Mouse (Mus musculus) heart, postnatal 0 days (tissue): Measurements from ENCODE around the gene Arl6ip4. TPM values are rescaled to one million over a fixed set of nuclear protein-coding genes. Genes with fewer than 3 reads are reported as not detected.

Experiments
- ATAC-seq: fragments of 200-750 bp; cut with Nextera tagmentation; 2 replicates; pipeline ENCODE4 v1.8.0; 2017; ENCODE audit warnings: low read depth, moderate number of reproducible peaks, moderate library complexity; ENCODE audit not compliant: insufficient read depth
- DNase-seq: peaks from one replicate; pipeline ENCODE4 v3.0.0-alpha.2; 2016; ENCODE audit warnings: low spot score
- H3K27ac ChIP-seq: fragments of 300-500 bp; sonication (generic); 2 replicates; pipeline ENCODE4 v1.5.1; 2014; ENCODE audit warnings: low read depth, mild to moderate bottlenecking
- H3K27me3 ChIP-seq: fragments of 300-500 bp; sonication (generic); 2 replicates; pipeline ENCODE4 v1.6.1; 2014; ENCODE audit warnings: low read length, mixed read lengths; ENCODE audit not compliant: control insufficient read depth, insufficient read depth
- H3K36me3 ChIP-seq: fragments of 300-500 bp; sonication (generic); replicated peaks from 2 replicates; pipeline ENCODE4 v1.6.1; 2014; ENCODE audit warnings: low read length, mixed read lengths; ENCODE audit not compliant: control insufficient read depth, insufficient read depth
- H3K4me1 ChIP-seq: fragments of 300-500 bp; sonication (generic); 2 replicates; pipeline ENCODE4 v1.6.1; 2014; ENCODE audit warnings: antibody characterized with exemption; ENCODE audit not compliant: control insufficient read depth, insufficient read depth
- H3K4me2 ChIP-seq: fragments of 300-500 bp; sonication (generic); 2 replicates; pipeline ENCODE4 v1.6.1; 2014; ENCODE audit warnings: low read depth, mild to moderate bottlenecking, low read length, moderate library complexity
- H3K4me3 ChIP-seq: fragments of 300-500 bp; sonication (generic); 2 replicates; pipeline ENCODE4 v1.5.1; 2014; ENCODE audit warnings: low read depth, low read length
- H3K9ac ChIP-seq: fragments of 300-500 bp; sonication (generic); replicated peaks from 2 replicates; pipeline ENCODE4 v1.6.1; 2014; ENCODE audit warnings: low read depth, low read length, mixed read lengths
- H3K9me3 ChIP-seq: fragments of 300-500 bp; sonication (generic); replicated peaks from 2 replicates; pipeline ENCODE4 v1.6.1; 2016; ENCODE audit warnings: low read length; ENCODE audit not compliant: control insufficient read depth
- CTCF ChIP-seq: IDR thresholded peaks from 2 replicates; pipeline ENCODE4 v1.5.1; 2016; ENCODE audit warnings: antibody characterized with exemption, control low read depth, low read depth
- EP300 ChIP-seq: IDR thresholded peaks from 2 replicates; pipeline ENCODE4 v1.6.1; 2016; ENCODE audit warnings: antibody characterized with exemption, low read depth
- WGBS: fragments of 180-500 bp; shearing (Covaris S2); extraction: QIAGEN DNeasy Blood & Tissue Kit; methylation state at CpG from one replicate; pipeline ENCODE4 v1.1.7; 2014; 5-methylcytosine and 5-hydroxymethylcytosine counted together
- polyA plus RNA-seq: library from polyadenylated mRNA; unstranded; fragments of >200 nt; fragmentation: Nextera tagmentation; extraction: Ambion mirVana; gene quantifications from 2 replicates; pipeline ENCODE4 v1.2.1, GENCODE M21; 2015
- total RNA-seq: library from RNA; depleted of rRNA; stranded (reverse); fragments of >200 nt; gene quantifications from 2 replicates; pipeline ENCODE4 v1.2.3, GENCODE M21; 2014; ENCODE audit warnings: low replicate concordance

The Arl6ip4 gene
- total and polyA plus RNA-seq, 2 experiments from 2014 or later: 18.0 to 76.9 TPM

DNA sequence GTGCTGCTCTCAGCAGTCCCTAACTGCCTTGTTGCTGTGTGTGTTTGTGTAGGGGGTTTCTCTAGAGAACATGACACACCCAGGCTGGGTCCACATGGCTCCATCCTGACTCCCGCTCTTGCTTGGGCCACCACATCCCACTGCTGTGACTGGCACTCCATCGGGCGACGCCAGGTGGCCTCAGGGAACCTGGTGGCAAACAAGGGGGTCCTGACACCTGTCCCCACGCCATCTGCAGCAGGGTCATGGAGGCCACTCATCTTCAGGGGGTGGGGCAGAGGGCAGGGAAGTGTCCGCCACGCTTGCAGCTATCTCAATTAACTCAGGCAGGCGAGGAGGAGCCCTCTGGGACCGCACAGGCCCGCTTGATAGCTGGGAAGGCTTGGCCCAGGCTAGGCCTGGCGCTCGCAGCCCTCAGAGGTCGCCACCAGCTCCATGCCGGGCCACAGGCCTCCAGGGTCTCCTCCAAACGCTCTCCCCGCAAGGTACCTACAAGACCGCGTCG is 20.8 kb upstream of the Arl6ip4 start:
- H3K4me1 ChIP-seq: peaks cover 11% of the 10 kb centered on the region; the same call in 1 of the 2 replicates
- no peaks in the 10 kb centered on the region for H3K27me3 ChIP-seq
- peak overlapping the region; percentile 46 for H3K4me3 ChIP-seq
- 19% methylated on average over 19 of the region's 19 CpGs for WGBS
- no peaks in the 10 kb centered on the region for H3K9me3 ChIP-seq
- DNase-seq (no peak), ATAC-seq (peak; percentile 36)
- H3K27ac ChIP-seq: no peak overlapping the region
- peak overlapping the region; percentile 38 for H3K9ac ChIP-seq
- no peaks in the 10 kb centered on the region for H3K36me3 ChIP-seq
- peak overlapping the region; percentile 67 for H3K4me2 ChIP-seq
- TF ChIP-seq EP300 (no peak), CTCF (no peak)

DNA sequence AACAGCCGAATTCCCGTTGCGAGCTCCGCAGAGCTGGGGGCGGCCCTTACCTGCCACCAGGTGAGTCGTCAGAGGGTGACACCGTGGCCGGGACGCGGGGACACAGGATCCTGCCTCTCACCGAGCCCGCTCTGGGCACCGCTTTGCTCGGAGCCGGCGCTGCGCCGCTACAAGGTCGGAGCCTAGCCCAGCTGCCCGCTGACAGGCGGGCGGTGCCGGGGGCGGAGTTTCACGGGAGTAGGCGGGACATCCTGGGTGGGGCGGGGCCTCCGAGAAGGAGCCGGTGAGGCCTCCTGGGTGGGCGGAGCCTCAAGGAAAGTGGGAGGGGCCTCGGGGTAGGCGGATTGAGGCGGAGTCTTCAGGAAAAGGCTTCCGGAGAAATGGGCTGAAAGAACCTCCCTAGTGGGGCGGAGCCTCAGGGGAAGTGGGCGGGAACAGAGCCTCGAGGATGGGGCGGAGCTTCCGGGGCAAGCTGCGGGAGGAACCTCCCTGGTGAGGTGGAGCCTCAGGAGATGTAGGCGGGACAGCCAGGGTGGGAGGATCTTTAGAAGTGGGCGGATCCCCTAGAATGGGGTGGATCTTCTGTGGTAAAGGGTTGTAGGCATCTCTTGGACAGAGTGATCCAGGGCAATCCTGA is 20.2 kb upstream of the Arl6ip4 start, which contains the start of gene Abcb9:
TSS of gene Abcb9 (minus strand) at position 203 of the 637 bp plus-strand sequence.
- TF ChIP-seq EP300 (no peak), CTCF (no peak)
- Histone ChIP-seq H3K4me3 (peak within 1 kb of the TSS; percentile 46), H3K27ac (no peak within 1 kb of the TSS), H3K4me2 (peak within 1 kb of the TSS; percentile 67), H3K9ac (peak within 1 kb of the TSS; percentile 38), H3K9me3 (no peaks in the 10 kb centered on the region), H3K36me3 (no peaks in the 10 kb centered on the region), H3K27me3 (no peaks in the 10 kb centered on the region), H3K4me1 (peaks cover 11% of the 10 kb centered on the region; the same call in 1 of the 2 replicates)
- peak; percentile 82 for ATAC-seq
- WGBS: under 1% methylated on average over 42 of the region's 42 CpGs
- DNase-seq: peak; percentile 71

DNA sequence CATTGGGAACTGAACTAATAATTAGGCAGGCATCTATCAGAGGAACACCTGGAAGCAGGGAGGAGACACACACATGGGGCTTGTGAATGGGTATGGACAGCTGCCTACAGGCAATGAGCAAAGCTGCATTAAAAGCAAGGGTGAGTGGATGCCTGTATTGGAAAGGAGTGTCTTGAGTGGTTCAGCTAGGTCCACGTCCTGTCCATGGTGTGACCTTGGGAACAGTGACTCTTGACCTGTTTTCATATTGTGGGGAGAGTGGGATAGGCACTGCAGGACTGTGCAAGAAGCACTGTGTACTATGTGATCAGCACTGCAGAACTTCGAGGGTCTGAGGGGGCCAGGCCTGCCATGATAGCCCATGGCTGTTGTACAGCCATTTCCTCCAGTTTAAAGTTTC is 17.0 kb upstream of the Arl6ip4 start:
- Histone ChIP-seq H3K4me2 (no peak overlapping the region), H3K9me3 (no peaks in the 10 kb centered on the region), H3K36me3 (no peaks in the 10 kb centered on the region), H3K4me1 (no peaks in the 10 kb centered on the region), H3K4me3 (no peak overlapping the region), H3K9ac (no peak overlapping the region), H3K27ac (no peak overlapping the region), H3K27me3 (no peaks in the 10 kb centered on the region)
- ATAC-seq (no peak), DNase-seq (no peak)
- no peak for TF ChIP-seq CTCF
- TF ChIP-seq EP300: no peak
- 87% methylated on average over 2 of the region's 2 CpGs for WGBS

DNA sequence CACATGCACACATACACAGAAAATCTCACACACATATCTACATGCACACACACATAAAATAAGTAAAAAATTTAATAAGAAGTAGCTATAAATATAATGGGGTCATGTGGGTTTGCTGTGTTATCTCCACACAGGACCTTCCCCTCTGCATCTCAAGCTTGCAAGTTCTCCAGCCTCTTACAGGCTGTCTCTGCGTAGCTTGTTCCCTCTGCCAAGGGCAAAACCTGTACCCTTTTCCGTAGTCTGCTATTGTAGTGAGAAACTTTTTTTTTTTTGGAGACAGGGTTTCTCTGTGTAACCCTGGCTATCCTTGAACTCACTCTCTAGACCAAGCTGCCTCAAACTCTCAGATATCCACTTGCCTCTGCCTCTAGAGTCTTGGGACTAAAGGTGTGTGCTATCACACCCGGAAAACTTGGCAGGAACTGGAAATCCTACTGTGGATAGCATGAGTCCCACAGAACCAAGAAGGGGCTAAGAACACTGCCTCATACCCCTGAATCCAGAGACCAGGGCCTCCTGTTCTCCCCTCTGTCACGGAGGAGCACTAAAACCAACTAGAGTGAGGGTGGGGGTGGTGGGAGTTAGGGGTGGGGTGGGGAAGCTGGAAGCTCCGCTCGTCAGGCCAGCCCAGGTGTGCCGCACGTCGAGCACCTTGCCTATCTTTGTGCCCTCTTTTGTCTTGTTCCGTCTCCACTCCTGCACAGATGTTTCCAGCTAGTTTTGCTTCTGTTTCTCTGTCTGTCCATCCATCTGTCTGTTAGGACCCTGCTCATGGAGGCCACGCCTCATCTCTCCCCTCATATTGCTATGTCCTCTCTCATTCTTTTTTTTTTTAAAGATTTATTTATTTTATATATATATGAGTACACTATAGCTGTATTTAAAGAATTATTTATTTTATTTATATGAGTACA is 15.5 kb upstream of the Arl6ip4 start:
- no peaks in the 10 kb centered on the region for H3K27me3 ChIP-seq
- WGBS: 82% methylated on average over 11 of the region's 11 CpGs
- TF ChIP-seq EP300: no peak
- no peak for ATAC-seq
- H3K4me2 ChIP-seq: no peak overlapping the region
- H3K4me1 ChIP-seq: no peaks in the 10 kb centered on the region
- DNase-seq: no peak
- no peak overlapping the region for H3K4me3 ChIP-seq
- no peak overlapping the region for H3K27ac ChIP-seq
- H3K36me3 ChIP-seq: no peaks in the 10 kb centered on the region
- no peak overlapping the region for H3K9ac ChIP-seq
- H3K9me3 ChIP-seq: no peaks in the 10 kb centered on the region

DNA sequence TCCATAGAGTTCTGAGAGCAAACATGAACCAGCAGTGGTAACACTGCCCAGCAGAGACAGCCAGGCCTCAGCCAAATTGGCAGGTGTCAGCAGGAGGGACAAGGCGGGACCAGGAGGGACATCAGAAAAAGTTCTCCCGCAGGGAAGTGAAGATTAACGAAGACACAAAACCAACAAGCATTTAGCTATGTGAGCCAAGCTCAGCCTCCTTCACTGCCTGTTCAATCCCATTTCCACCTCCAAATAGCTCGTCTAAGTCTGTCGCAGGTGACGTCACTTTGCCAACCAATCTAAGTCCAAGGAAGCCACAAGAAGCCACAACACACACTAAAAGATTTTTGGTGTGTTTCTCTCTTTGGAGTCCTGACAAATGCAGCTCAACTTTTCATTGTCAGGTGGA is 13.6 kb upstream of the Arl6ip4 start:
- Histone ChIP-seq H3K9ac (no peak overlapping the region), H3K27me3 (no peaks in the 10 kb centered on the region), H3K4me1 (no peaks in the 10 kb centered on the region), H3K4me2 (no peak overlapping the region), H3K9me3 (no peaks in the 10 kb centered on the region), H3K4me3 (no peak overlapping the region), H3K27ac (no peak overlapping the region), H3K36me3 (no peaks in the 10 kb centered on the region)
- TF ChIP-seq CTCF: no peak
- TF ChIP-seq EP300: no peak
- no peak for DNase-seq
- ATAC-seq: no peak
- 80% methylated on average over 6 of the region's 6 CpGs for WGBS
